Mouse (Mus musculus) layer of hippocampus, adult 6 months (tissue): Measurements from ENCODE around the gene Actn2. TPM values are rescaled to one million over a fixed set of nuclear protein-coding genes. Genes with fewer than 3 reads are reported as not detected.

Source experiments
- long read RNA-seq, 2 experiments: library from polyadenylated mRNA; unstranded; transcript quantifications; one replicate each; pipeline ENCODE4 v2.0.0; 2019 to 2020
- polyA plus RNA-seq: library from polyadenylated mRNA; unstranded; fragments of <200 nt; fragmentation: Nextera tagmentation; gene quantifications from 2 replicates; pipeline ENCODE4 v1.2.3, GENCODE M21; 2021

Gene Actn2
- 12.3 and 12.6 TPM in 2 replicates for polyA plus RNA-seq
- long read RNA-seq, experiment 1, transcript Actn2-201 (21 exons, 3,013 nt), result major isoform, 16 of 26 reads
- long read RNA-seq, experiment 1, partial matches to known transcripts, result 5 of 26 reads
- long read RNA-seq, experiment 1, other reads (novel, unspliced or antisense), result 5 of 26 reads
- long read RNA-seq, experiment 2, transcript Actn2-201 (21 exons, 3,013 nt), result major isoform, 69 of 104 reads
- long read RNA-seq, experiment 2, partial matches to known transcripts, result 11 of 104 reads
- long read RNA-seq, experiment 2, other reads (novel, unspliced or antisense), result 24 of 104 reads

GRCm38 (mm10) chr13:12340183-12340975 is at the start of gene Actn2:
TSS of gene Actn2 (minus strand) at chr13:12340760.

GRCm38 (mm10) chr13:12257391-12258380 is 82.9 kb downstream of the Actn2 start, which contains the start of gene Mtr:
TSS of gene Mtr (minus strand) at chr13:12258113.

Other genes with a start within 250 kb of the Actn2 start
- gene Ryr2, start 233.8 kb downstream of the Actn2 start, polyA plus RNA-seq, result 8.0 and 10.2 TPM in 2 replicates
- 1.1 and 1.7 TPM in 2 replicates for gene Mtr, start 82.6 kb downstream of the Actn2 start, polyA plus RNA-seq
- gene Heatr1, start 54.3 kb upstream of the Actn2 start, polyA plus RNA-seq, result 7.9 and 10.5 TPM in 2 replicates
- gene Lgals8, start 124.2 kb upstream of the Actn2 start, polyA plus RNA-seq, result 15.3 and 16.2 TPM in 2 replicates
- 0.19 and 0.25 TPM in 2 replicates for gene Edaradd, start 179.7 kb upstream of the Actn2 start, polyA plus RNA-seq
- 5.6 and 7.5 TPM in 2 replicates for gene Ero1lb, start 225.1 kb upstream of the Actn2 start, polyA plus RNA-seq